Mouse (Mus musculus) intestine, embryonic 16.5 days (tissue): ENCODE data around the gene Plscr3. TPM values are rescaled to one million over a fixed set of nuclear protein-coding genes. Genes with fewer than 3 reads are reported as not detected.

ENCODE experiments used
- ATAC-seq: fragments of 200-750 bp; cut with Nextera tagmentation; 2 replicates; pipeline ENCODE4 v1.8.0; 2017; ENCODE audit warnings: moderate TSS enrichment, moderate library complexity
- H3K27ac ChIP-seq: fragments of 300-500 bp; sonication (generic); 2 replicates; pipeline ENCODE4 v1.5.1; 2014; ENCODE audit warnings: mild to moderate bottlenecking, low read length
- H3K27me3 ChIP-seq: fragments of 300-500 bp; sonication (generic); replicated peaks from 2 replicates; pipeline ENCODE4 v1.6.1; 2014; ENCODE audit warnings: low read length, control low read depth, mixed read lengths; ENCODE audit not compliant: control insufficient read depth, insufficient read depth
- H3K36me3 ChIP-seq: fragments of 300-500 bp; sonication (generic); 2 replicates; pipeline ENCODE4 v1.6.1; 2014; ENCODE audit warnings: low read length, control low read depth; ENCODE audit not compliant: control insufficient read depth, insufficient read depth
- H3K4me1 ChIP-seq: fragments of 300-500 bp; sonication (generic); 2 replicates; pipeline ENCODE4 v1.6.1; 2014; ENCODE audit warnings: low read length, control low read depth, mixed read lengths; ENCODE audit not compliant: control insufficient read depth, insufficient read depth
- H3K4me2 ChIP-seq: fragments of 300-500 bp; sonication (generic); 2 replicates; pipeline ENCODE4 v1.6.1; 2014; ENCODE audit warnings: low read depth, low read length, control low read depth
- H3K4me3 ChIP-seq: fragments of 300-500 bp; sonication (generic); 2 replicates; pipeline ENCODE4 v1.5.1; 2014; ENCODE audit warnings: mild to moderate bottlenecking, low read length
- H3K9ac ChIP-seq: fragments of 300-500 bp; sonication (generic); 2 replicates; pipeline ENCODE4 v1.6.1; 2014; ENCODE audit warnings: low read depth, low read length
- H3K9me3 ChIP-seq: fragments of 300-500 bp; sonication (generic); 2 replicates; pipeline ENCODE4 v1.6.1; 2016; ENCODE audit warnings: low read length, control low read depth; ENCODE audit not compliant: control insufficient read depth
- WGBS: fragments of 180-500 bp; shearing (Covaris S2); extraction: QIAGEN DNeasy Blood & Tissue Kit; methylation state at CpG from one replicate; pipeline ENCODE4 v1.1.7; 2014; 5-methylcytosine and 5-hydroxymethylcytosine counted together
- polyA plus RNA-seq: library from polyadenylated mRNA; unstranded; fragments of >200 nt; fragmentation: Nextera tagmentation; extraction: Ambion mirVana; gene quantifications from 2 replicates; pipeline ENCODE4 v1.2.1, GENCODE M21; 2015

Plscr3 gene
- polyA plus RNA-seq, 1 experiment from 2014 or later = 75.2 TPM

GRCm38 (mm10) chr11:69803786-69804651 is 42.2 kb upstream of the Plscr3 start:
- H3K9ac ChIP-seq = peak overlapping the region; percentile 82
- H3K4me1 ChIP-seq = peaks cover 52% of the 10 kb centered on the region
- H3K27me3 ChIP-seq = 0 out of 2 replicates have a peak, but pooled peaks cover 5% of the 10 kb centered on the region
- H3K4me3 ChIP-seq = peak overlapping the region; percentile 64
- H3K4me2 ChIP-seq = peak overlapping the region; percentile 98
- H3K36me3 ChIP-seq = no peaks in the 10 kb centered on the region
- WGBS = 2% methylated on average over 57 of the region's 60 CpGs
- H3K27ac ChIP-seq = peak overlapping the region; percentile 89
- H3K9me3 ChIP-seq = no peaks in the 10 kb centered on the region
- ATAC-seq = peak; percentile 84

GRCm38 (mm10) chr11:69804652-69804940 is 41.6 kb upstream of the Plscr3 start:
- H3K36me3 ChIP-seq = no peaks in the 10 kb centered on the region
- H3K4me3 ChIP-seq = peak overlapping the region; percentile 64
- H3K27ac ChIP-seq = peak overlapping the region; percentile 89
- H3K4me1 ChIP-seq = peaks cover 47% of the 10 kb centered on the region
- H3K4me2 ChIP-seq = peak overlapping the region; percentile 98
- H3K27me3 ChIP-seq = 0 out of 2 replicates have a peak, but pooled peaks cover 5% of the 10 kb centered on the region
- peak overlapping the region; percentile 82 for H3K9ac ChIP-seq
- no peak for ATAC-seq
- 12% methylated on average over 12 of the region's 12 CpGs for WGBS
- no peaks in the 10 kb centered on the region for H3K9me3 ChIP-seq

- WGBS = 9% methylated on average over 29 of the region's 29 CpGs
- Histone ChIP-seq H3K9me3 (no peaks in the 10 kb centered on the region), H3K36me3 (no peaks in the 10 kb centered on the region), H3K9ac (peak within 1 kb of the TSS; percentile 82), H3K27me3 (0 out of 2 replicates have a peak, but pooled peaks cover 5% of the 10 kb centered on the region), H3K27ac (peak within 1 kb of the TSS; percentile 89), H3K4me3 (peak within 1 kb of the TSS; percentile 64), H3K4me1 (peaks cover 40% of the 10 kb centered on the region), H3K4me2 (peak within 1 kb of the TSS; percentile 98)
- peak; percentile 39 for ATAC-seq
Measured at GRCm38 (mm10) chr11:69804972-69805909, 40.9 kb upstream of the Plscr3 start, which contains the start of gene Tmem102. Tmem102 (minus strand) TSS chr11:69805624.

GRCm38 (mm10) chr11:69806378-69806777 is 39.8 kb upstream of the Plscr3 start:
- peaks cover 30% of the 10 kb centered on the region for H3K4me1 ChIP-seq
- no peak overlapping the region for H3K4me3 ChIP-seq
- 79% methylated on average over 4 of the region's 4 CpGs for WGBS
- no peak for ATAC-seq
- 0 out of 2 replicates have a peak, but pooled peaks cover 5% of the 10 kb centered on the region for H3K27me3 ChIP-seq
- H3K4me2 ChIP-seq = no peak overlapping the region
- H3K36me3 ChIP-seq = no peaks in the 10 kb centered on the region
- H3K9ac ChIP-seq = no peak overlapping the region
- H3K27ac ChIP-seq = no peak overlapping the region
- H3K9me3 ChIP-seq = no peaks in the 10 kb centered on the region

- WGBS = 57% methylated on average over 2 of the region's 2 CpGs
- Histone ChIP-seq H3K4me2 (no peak overlapping the region), H3K4me1 (peaks cover 17% of the 10 kb centered on the region), H3K9ac (no peak overlapping the region), H3K36me3 (no peaks in the 10 kb centered on the region), H3K4me3 (no peak overlapping the region), H3K27me3 (no peaks in the 10 kb centered on the region), H3K9me3 (no peaks in the 10 kb centered on the region), H3K27ac (no peak overlapping the region)
- no peak for ATAC-seq
Measured at GRCm38 (mm10) chr11:69807641-69808040, 38.5 kb upstream of the Plscr3 start.

GRCm38 (mm10) chr11:69810280-69810679 is 35.9 kb upstream of the Plscr3 start:
- no peak overlapping the region for H3K4me2 ChIP-seq
- H3K9ac ChIP-seq = no peak overlapping the region
- H3K27ac ChIP-seq = no peak overlapping the region
- ATAC-seq = no peak
- H3K9me3 ChIP-seq = no peaks in the 10 kb centered on the region
- no peak overlapping the region for H3K4me3 ChIP-seq
- H3K27me3 ChIP-seq = no peaks in the 10 kb centered on the region
- H3K36me3 ChIP-seq = no peaks in the 10 kb centered on the region
- no peaks in the 10 kb centered on the region for H3K4me1 ChIP-seq

- H3K36me3 ChIP-seq = no peaks in the 10 kb centered on the region
- no peaks in the 10 kb centered on the region for H3K27me3 ChIP-seq
- ATAC-seq = no peak
- no peak within 1 kb of the TSS for H3K9ac ChIP-seq
- peaks cover 9% of the 10 kb centered on the region for H3K9me3 ChIP-seq
- H3K4me3 ChIP-seq = no peak within 1 kb of the TSS
- 56% methylated on average over 10 of the region's 10 CpGs for WGBS
- H3K4me2 ChIP-seq = no peak within 1 kb of the TSS
- H3K27ac ChIP-seq = no peak within 1 kb of the TSS
- no peaks in the 10 kb centered on the region for H3K4me1 ChIP-seq
Measured at GRCm38 (mm10) chr11:69815155-69815554, 31.0 kb upstream of the Plscr3 start, which contains the start of gene Gm39566. Gm39566 (minus strand) TSS chr11:69815298.

GRCm38 (mm10) chr11:69816520-69816919 is 29.7 kb upstream of the Plscr3 start:
- Histone ChIP-seq H3K27ac (no peak overlapping the region), H3K36me3 (no peaks in the 10 kb centered on the region), H3K4me3 (no peak overlapping the region), H3K27me3 (no peaks in the 10 kb centered on the region), H3K9ac (no peak overlapping the region), H3K9me3 (peaks cover 9% of the 10 kb centered on the region), H3K4me1 (no peaks in the 10 kb centered on the region), H3K4me2 (no peak overlapping the region)
- peak; percentile 65 for ATAC-seq
- 87% methylated on average over 12 of the region's 12 CpGs for WGBS

- no peaks in the 10 kb centered on the region for H3K4me1 ChIP-seq
- H3K27me3 ChIP-seq = no peaks in the 10 kb centered on the region
- H3K4me2 ChIP-seq = no peak within 1 kb of the TSS
- WGBS = 77% methylated on average over 2 of the region's 2 CpGs
- H3K4me3 ChIP-seq = no peak within 1 kb of the TSS
- H3K9ac ChIP-seq = no peak within 1 kb of the TSS
- no peaks in the 10 kb centered on the region for H3K36me3 ChIP-seq
- peaks cover 9% of the 10 kb centered on the region for H3K9me3 ChIP-seq
- H3K27ac ChIP-seq = no peak within 1 kb of the TSS
- ATAC-seq = no peak
Measured at GRCm38 (mm10) chr11:69818365-69818764, 27.8 kb upstream of the Plscr3 start, which contains the start of gene Spem2. Spem2 (minus strand) TSS chr11:69818465.
